Mouse (Mus musculus) liver, embryonic 14.5 days (tissue): ENCODE results near the gene Nexn.

Source experiments
- CTCF ChIP-seq: IDR thresholded peaks from 2 replicates; pipeline ENCODE4 v1.5.1; 2016; ENCODE audit warnings: antibody characterized with exemption, low read depth, control low read depth
- EP300 ChIP-seq: IDR thresholded peaks from 2 replicates; pipeline ENCODE4 v1.6.1; 2016; ENCODE audit warnings: antibody characterized with exemption, low read depth

GRCm38 (mm10) chr3:152293530-152294181, 27.5 kb upstream of the Nexn start:
- TF ChIP-seq CTCF (no peak), EP300 (no peak)
